Mouse (Mus musculus): ENCODE data around the gene Timp3.

DNA sequence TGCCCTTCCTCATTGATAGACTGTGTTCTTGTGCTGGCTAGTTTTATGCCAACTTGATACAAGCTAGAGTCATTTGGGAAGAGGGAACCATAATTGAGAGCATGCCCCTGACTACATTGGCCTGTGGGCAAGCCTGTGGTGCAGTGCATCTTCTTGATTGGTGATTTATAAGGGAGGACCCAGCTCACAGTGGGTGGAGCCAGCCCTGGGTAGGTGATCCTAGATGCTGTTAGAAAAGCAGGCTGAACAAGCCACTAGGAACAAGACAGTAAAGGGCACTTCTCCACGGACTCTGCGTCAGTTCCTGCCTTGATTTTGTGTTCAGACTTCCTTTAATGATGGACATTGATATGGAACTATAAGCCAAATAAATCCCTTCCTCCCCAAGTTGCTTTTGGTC lies 84.5 kb downstream of the Timp3 start:
- no peak for TF ChIP-seq EP300 (IDR thresholded peaks at IDR 0.05)
- no peak for TF ChIP-seq CTCF (IDR thresholded peaks at IDR 0.05)
